Mouse (Mus musculus) cerebellum, adult 9-10 months (tissue): ENCODE results near the gene Lrrc66.
"Not testable (repeated sequence)": the region's sequence is repeated elsewhere in the genome, so short reads cannot be mapped to it uniquely, and the experiment has no call there.

ENCODE experiments used
- DNase-seq: peaks from one replicate; pipeline ENCODE4 v3.0.0; 2022

Gene Lrrc66

DNA sequence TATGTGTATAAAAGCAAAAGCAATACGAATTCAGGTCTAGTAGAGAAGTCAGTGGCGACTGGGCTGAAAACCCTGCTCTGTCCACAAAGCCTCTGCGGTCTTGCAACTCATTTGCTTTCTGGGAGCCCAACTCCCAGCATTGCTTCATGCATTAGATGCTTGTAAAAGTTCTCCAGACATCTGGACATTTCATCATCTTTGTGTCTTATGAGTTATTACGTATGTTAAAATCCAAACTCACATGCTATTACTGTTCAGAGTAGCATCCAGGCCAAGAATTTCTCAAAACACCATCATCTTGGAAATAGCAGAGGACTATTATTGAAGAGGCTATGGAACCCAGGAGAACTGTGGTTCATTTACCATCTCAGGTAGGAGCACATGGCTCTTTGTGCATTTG is 21.3 kb downstream of the Lrrc66 start:
- DNase-seq = no peak

DNA sequence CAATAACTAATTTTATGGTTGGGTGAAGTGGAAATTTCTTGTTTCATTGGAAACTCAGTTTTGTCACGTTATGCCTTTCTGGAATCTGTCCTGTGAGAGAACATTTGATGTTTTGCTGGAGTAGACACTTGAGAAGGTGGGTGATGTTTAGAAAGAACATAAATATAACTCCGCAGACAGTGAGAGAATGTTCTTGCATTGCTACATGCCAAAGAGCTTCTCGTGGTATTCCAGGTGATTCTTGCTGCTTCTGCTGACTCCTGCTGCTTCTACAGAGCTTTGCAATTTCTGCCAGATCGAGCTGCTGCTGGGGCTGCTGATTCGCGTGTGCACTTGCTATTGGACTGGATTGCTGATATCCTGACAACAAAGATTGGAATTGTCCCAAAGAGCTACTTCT is 27.4 kb downstream of the Lrrc66 start:
- no peak for DNase-seq

DNA sequence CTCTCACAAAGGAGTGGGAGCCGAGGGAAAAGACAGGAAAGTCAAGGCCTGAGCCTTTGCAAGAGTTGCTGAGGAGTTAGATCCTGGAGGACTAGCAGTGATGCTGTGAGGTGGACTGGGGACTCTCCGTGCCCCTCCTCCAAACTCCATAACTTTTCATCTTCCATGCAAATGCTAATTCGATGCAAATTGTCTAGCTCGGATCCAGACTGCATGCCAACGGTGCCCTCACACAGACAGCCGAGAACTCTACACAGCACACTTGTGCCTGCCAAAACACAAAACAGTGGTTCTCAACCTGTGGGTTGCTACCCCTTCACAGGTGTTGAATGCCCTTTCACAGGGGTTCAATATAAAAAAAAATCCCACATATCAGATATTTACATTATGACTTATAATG is 27.8 kb downstream of the Lrrc66 start:
- no peak for DNase-seq

DNA sequence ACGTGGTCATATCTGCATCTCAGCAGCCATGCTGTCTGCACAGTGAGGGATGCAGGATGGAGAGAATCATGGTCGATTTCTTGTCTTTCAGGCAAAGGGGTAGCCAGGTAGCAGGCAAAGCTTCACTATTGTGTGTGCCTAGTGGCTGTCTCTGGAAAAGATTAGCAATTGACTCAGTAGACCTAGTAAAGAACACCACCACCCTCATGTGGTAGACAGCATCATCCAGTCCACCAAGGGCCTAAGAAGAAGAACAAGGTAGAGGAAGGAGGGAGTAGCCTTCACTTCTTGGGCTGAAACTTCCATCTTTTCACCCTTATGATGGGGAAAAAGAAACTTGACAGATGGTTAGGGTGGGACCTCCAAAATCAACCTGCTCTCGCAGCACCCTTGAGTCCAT is 29.5 kb downstream of the Lrrc66 start:
- DNase-seq = no peak

DNA sequence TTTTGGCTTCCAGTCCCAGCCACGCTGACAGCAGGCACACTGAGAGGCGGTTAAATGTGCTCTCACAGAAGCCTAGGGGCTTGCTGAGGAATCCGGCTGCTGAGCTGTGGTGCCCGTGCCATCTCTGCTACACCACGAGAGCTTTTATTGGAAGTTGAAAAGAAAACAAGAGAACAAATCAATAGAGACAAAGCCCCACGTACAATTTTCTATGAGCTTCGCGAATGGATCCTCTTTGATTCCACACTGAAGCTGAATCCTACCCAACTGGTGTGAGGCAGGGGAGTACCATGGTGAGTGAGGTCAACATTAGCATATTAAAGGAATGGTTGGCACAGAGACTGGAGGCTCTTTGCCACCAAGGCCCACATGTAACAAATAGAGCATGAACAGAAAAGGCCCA is 31.0 kb downstream of the Lrrc66 start:
- peak; percentile 14 for DNase-seq

DNA sequence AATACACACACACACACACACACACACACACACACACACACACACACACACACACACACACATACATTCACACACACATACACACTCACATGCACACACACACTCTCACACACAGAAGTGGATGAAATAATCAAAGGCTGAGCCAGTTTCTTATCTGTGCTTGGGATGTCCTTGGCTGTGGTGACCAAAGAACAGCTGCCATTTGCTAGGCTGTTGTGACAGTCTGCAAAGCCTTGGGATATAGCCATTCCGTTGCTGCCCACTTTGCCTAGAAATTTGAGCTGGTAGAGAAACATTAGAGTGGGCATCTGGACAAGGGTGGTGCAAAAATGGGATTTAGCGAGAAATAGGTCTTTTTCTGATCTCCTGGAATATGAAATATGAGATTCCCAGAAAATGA is 32.3 kb downstream of the Lrrc66 start:
- no peak for DNase-seq

DNA sequence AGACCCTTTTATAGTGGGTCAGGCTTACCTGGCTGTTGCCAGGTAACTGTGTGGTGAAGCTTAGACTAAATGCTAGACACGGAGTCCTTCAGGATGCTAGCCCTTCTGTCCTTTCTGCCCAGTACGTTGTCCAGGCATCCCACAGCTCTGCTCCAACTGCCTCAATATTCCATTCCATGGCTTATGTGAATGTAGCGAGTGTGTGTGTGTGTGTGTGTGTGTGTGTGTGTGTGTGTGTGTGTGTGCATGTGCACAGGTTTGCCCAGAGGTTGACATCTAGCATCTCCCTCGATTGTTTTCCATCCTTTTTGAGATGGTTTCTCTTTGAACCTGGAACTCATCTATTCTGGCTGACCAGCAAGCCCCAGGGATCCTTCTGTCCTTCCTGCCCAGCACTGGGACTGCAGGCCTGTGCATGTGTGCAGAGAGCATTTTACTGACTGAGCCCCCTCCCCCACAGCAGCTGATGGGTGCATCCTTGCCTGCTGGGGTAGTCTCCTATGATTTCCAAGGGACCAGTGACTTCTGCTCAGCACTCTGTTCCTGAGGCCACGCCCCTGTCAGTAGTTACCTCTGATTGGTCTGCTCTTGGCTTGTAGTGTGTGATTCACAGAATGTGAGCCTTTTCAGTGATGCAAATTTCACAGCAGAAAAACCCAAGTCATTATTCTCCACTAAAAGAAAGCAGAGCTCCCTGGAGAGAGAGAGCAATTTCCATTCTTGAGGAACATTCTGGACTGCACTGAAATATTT is 33.2 kb downstream of the Lrrc66 start:
- DNase-seq = no peak

DNA sequence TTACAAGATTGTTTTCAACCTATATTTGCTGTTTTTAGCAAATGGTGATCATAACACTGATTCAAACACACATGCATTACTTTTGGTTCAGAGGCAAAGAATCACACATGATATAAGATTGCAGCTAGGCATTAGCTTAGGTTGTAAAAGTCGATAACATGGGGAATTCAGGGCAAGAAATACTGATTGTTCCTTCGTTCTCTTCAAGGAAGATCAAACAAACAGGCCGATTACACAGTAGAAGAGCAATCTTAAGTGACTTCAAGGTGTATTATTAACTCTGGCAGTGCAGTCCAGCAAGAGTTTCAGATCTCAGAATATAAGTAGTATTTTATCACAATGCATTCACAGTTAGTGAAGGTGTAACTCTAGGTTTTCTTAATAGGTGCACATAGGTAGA is 45.2 kb downstream of the Lrrc66 start:
- DNase-seq = no peak

DNA sequence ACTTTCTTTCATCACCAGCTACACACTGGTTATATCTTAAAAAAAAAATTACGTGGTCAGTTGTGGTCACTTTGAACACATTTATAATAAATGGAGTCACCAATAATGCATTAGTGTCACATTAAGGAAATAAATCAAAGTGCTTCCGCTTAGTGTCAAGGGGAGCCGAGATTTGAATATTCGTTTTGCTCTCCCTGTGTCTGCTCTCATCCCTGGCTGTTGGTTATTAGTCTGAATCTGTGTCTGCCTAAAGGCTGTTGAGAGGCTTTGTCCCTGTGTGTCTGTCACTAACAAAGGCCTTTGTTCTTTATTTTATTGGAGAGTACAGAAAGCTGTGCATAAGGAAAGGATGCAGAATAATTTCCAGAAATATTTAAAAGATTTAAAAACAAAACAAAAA is 45.7 kb downstream of the Lrrc66 start:
- no peak for DNase-seq

DNA sequence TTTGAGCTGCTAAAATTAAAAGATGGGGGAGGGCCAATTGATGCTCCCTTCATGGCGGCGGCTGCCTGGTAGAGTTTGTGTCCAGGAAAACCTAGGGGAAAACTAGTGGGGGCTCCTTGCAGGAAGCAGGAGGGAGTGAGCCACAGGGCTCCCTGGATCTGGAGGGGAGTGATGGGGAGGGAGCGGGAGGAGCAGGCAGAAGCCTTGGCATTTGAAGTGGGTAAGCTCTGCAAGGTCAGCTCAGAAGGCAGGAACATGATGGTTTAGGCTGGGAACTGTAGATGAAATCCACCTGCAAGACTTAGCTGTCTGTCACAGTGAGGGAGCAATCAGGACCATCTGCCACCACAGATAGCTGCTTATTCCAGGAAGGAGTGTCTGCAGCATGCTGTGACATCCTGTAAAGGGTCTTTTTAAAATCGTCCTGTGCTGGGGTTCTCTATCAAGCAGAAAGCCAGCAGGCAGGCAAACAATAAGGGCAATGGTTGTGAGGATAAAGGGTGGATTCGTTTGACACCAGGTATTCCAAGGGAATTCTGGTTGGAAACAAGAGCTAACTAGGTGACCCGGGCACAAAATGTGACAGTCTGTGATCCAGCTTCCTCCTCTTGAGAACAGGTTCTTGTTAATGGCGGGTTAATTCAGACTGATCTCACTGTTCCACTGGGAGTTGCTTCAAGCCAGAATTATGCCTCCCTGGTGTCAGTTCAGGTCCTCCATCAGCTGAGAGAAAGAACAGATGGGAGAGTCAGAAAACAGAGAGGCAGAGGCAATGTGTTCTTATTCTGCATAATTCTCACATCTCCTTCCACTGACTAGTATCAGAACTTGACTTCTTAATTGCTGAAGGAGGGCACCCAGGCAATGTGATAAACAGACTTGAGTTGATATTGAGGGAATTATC is 46.9 kb downstream of the Lrrc66 start:
- DNase-seq = peak; percentile 40

DNA sequence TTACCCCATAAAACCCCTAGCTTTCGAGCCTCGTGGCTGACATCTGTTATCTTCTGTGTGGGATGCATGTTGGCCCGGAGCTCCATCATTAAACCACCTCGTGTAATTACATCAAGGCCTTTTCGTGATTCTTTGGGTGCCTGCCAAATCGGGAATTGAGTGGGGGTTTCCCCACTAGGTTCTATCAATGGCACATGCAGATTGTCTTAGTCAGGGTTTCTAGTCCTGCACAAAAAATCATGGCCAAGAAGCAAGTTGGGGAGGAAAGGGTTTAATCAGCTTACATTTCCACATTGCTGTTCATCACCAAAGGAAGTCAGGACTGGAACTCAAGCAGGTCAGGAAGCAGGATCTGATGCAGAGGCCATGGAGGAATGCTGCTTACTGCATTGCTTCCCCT is 48.3 kb downstream of the Lrrc66 start:
- DNase-seq = not testable (repeated sequence)

DNA sequence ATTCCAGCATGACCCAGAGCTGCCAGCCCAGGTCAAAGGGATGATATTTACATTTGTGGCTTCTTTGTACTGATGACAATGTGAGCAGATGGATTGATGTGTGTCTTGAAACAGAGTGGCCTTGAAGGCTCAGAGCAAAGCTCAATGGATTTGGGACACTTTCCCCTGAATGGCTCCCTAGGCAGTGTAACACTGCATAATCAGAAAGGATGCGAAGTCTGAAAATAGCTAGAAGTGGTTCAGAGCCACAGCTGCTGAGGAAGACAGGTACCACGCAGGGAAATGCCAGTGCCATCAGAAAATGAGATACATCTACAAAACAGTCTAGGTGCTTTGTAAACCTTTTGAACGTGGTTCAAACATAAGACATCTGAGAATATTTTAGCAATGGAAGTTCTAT is 54.2 kb downstream of the Lrrc66 start:
- DNase-seq = no peak

DNA sequence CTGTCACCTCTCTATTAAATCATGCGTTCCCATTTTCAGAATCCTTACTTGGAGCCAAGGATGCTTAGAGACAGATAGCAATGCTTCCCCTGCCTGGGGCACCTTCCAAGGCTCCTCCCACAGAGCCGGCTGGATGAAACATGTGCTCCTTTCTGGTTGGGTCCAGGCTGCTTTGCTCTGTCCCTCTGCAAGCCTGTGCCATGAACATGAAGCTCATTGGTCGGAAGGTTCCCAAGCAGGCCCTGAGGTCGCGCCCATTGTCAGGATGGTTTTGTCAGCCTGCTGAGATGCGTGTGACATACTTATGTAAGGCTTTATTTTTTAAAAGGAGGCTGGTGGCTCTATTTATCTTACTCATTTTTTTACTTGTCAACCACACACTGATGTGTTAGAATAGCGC is 55.6 kb downstream of the Lrrc66 start:
- no peak for DNase-seq

DNA sequence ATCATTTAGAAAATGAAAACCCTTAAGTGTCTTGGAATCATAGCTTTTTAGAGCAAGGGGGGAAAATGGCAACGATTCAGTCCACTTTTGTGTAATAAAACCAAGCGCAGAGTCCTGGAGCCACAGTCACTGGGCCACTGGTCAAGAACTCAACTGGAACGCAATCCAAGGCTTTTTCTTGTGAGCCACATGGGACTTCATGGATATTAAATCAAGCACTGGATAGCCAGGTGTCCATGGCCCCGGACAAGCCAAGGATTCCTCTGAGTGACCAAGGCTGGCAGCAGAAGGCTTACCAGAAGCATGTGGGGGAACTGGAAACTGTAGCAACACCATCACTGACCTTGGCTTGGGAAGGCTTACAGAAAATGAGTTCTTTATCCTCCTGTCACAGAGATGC is 57.7 kb downstream of the Lrrc66 start:
- DNase-seq = no peak

DNA sequence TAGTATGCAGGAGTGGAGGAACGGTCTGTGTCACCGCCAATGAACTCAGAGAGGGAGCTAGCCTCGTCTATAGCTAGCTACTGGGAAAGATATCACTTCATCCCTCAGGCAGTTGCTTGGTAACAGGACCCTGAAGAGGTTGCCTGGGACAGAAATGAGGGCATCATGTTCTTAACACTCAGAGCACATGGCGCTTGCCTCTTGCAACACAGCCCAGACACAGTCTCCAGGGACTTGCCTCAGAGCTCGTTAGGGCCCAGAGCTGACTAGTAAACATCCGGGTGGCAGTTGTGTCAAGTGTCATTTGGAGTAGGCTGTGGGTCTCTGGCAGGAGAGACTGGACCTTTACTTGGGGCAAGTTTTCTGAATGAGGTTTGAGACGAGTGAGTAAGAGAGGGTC is 58.5 kb downstream of the Lrrc66 start:
- DNase-seq = no peak

DNA sequence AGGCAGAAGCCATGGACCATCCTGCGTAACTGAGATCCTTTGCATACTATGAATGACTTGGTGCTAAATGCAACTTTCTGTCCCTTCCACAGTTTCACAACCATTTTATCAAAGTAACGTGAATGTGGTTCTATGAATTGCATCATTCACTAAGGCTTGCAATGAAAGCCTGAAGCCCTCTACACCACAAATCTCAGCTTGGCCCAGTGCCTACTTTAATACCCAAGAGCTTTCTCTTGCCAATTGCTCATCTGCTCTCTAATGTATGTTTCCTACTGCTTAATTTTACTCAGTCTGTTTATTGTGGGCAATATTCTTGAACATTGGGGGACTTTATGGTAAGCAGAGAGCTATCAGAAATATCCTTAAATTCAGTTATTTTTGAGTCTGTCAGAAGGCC is 59.5 kb downstream of the Lrrc66 start:
- no peak for DNase-seq

DNA sequence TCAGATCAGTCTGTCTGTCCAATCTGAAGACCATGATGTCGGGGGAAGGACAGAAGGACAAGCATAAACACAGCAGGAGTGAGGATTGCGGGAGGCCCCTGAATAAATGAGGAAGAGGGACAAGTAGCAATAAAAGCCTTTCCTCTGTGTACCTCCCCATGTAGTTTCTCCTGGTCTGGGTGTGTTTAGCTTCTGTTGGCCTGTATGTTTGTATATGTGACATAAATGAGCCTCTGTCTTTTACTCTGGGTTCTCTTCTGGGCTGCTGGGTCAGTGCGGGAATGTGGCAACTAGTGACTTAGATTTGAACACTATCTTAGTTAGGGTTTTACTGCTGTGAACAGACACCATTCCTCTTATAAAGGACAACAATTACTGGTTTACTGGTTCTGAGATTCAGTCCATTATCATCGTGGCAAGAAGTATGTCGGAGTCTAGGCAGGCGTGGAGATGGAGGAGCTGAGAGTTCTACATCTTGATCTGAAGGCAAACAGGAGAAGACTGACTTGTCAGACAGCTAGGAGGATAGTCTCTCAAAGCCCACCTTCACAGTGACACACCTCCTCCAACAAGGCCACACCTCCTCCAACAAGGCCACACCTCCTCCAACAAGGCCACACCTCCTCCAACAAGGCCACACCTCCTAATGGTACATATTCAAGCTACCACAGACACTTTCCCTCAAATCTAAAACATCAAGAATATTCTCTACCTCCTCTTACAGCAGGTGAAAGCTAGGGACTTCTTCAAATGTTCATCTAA is 60.8 kb downstream of the Lrrc66 start:
- DNase-seq = no peak

DNA sequence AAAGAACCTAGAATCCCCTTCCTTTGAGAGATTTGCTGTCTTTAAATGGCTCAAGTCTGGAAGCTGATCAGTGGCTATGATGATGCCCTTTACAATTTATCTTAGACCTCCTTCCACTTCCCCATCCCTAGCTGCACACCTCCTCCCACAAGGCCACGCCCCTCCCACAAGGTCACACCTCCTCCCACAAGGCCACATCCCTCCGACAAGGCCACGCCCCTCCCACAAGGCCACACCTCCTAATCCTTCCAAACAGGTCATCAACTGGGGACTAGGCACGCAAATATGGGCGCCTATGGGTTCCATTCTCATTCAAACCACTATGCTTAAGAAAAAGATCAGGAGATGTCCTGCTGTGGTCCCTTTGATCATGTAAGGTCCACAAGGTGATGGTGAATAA is 63.1 kb downstream of the Lrrc66 start:
- DNase-seq = no peak

DNA sequence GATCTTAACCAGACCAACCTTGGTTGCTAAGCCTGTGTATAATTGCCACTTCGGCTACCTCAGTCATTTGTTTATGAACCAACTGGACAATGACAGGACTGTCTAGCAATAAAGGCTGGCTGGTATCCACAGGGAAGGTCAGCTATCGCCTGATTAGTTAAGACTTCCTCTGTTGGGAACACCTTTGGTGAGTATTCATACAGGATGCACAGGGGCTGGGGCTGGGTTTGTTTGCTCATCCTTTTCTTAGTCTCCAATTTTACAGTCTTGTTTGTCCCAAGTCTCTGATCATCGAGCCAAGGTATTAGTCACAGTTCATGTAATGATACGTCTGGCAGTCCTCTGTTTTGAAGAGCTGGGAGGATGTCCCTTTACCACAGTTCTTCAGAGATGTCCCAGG is 65.4 kb downstream of the Lrrc66 start:
- no peak for DNase-seq

DNA sequence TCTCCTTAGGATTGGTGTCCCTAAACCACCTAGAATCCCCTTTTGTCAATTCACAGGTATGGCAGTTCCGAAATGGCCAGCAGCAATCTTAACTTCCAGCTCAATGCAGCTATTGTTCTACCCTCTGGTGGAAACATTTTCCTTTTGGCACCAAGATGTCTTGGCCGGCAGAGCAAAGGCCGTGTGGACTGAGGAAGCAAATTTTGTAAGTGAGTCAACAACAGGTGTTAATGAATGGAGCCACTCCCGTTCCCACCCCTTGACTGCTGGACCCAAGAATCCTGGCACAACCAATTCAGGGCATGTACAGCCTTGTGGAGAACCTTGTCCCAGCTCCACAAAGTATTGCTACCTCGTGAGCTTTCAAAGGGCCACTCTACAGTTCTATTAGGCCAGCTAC is 66.2 kb downstream of the Lrrc66 start:
- no peak for DNase-seq

DNA sequence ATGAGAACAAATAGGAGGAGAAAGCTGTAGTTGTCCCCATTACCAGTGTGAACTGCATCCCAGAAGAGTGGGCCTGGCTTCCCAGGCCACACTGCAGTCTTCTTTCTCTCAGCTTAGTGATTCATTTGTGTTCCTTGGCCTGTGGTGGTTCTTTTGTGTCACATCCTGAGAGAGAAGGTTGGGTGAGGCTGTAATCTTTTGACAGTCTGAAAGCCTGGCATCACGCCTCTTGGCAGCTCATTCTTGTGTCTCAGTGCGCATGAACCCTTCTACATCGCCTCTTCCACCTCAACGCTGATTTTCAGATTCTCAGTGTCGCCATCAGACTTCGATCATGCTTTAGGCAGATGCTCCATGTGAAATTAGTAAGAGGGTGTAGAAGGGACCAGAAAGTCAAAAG is 68.3 kb downstream of the Lrrc66 start:
- DNase-seq = no peak

DNA sequence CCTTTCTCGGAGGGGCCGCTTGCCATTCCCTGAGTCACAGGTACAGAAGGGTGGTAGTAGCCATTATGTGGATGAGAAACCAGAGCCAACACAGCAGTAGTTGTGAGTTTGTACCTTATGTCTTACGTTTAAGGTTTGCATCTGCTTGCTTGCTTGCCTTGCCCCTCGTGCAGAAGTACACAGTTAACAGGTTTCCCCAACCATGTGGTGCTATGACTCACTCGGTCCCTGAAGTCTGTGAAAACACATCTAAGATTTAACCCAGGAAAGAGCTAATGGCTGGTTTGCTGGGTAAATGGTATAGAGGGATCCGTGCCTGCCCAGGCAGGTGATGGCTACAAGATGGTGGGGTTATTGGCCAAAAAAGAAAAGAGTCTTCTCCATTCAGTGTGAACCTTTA is 73.6 kb downstream of the Lrrc66 start:
- DNase-seq = no peak

DNA sequence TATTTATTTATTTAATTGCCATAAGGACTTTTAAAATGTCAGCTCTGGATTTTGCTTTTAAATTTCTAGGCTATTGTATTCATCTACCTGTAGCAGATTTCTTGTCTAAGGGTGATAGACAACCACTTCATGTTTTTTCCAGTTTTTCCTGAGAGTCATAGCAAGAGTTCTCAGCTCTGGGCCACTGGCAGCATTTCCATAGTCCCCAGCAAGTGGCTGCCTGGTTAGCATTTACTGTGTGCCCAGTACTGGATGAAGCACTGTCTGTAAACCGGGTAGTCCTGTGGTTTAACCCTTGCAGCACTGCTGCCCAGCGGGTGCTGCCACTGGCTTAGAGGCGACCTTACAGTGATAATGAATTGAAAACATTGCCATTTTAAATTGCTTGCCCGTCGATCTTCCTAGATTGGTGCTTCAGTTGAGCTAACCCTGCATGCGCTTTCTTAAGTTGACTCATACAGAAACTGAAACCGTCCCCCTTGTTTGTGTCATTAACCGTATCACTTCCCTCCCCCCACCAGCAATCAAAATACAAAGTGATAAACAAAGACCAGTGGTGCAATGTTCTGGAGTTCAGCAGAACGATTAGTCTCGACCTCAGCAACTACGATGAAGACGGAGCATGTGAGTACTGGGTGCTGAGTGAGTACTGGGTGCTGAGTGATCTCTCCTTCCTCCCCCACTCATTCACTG is 75.4 kb downstream of the Lrrc66 start:
- DNase-seq = no peak
